In the genomic region with DNA sequence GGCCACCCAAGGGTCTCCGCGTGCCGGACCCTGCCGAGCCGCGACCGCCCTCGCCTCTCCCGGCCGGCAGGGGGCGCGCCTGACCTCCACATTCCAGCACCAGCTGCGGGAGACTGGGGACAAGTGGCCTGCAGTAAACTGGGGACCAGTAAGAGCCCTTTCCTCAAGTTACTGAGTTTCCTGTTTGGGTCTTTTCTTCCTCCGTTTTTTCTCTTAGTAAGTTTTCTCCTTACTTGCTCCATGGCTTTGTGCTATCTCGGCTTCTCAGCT, we compare ENCODE assay signal across 8 mouse cellular contexts. TPM values are rescaled to one million over a fixed set of nuclear protein-coding genes. Genes with fewer than 3 reads are reported as not detected.
DNase-seq lines count a peak whose midpoint lies in the region; ATAC-seq and TF ChIP-seq lines count a peak whose summit lies in the region.

No protein-coding gene starts in this region.

- peak; percentile 82 for ATAC-seq in hindbrain, embryonic 16.5 days
- peak; percentile 55 for ATAC-seq in megakaryocyte, adult 5-6 weeks (ENCODE audit: poor library complexity, severe bottlenecking)

- peak; percentile 66 for DNase-seq in T-cell, adult 2 months (ENCODE audit: low spot score)
- DNase-seq in cerebellum, postnatal 25 days: peak; percentile 90 to 92
- peak; percentile 82 for DNase-seq in gastrocnemius, adult 18-20 months (ENCODE audit: low spot score)
- DNase-seq in left cerebral cortex, adult 2 months (ENCODE audit: extremely low spot score in 1 of 2, low spot score in 2 of 2): peak; percentile 87 to 90
- DNase-seq in right cerebral cortex, postnatal 10 days (ENCODE audit: low spot score in 2 of 2): peak; percentile 88 to 91
- peak; percentile 87 for DNase-seq in urinary bladder, postnatal 25 days (ENCODE audit: low spot score)

- peak overlapping the region; percentile 96 for H3K27ac ChIP-seq in hindbrain, embryonic 16.5 days (ENCODE audit: low read depth, low read length)
- H3K27ac ChIP-seq in left cerebral cortex, adult 2 months: peak overlapping the region; percentile 99

- peak overlapping the region; percentile 71 for H3K4me2 ChIP-seq in hindbrain, embryonic 16.5 days (ENCODE audit: low read length)

- no peaks in the 10 kb centered on the region for H3K9me3 ChIP-seq in hindbrain, embryonic 16.5 days (ENCODE audit: control insufficient read depth, low read length)

- under 1% methylated on average over 15 of the region's 15 CpGs for WGBS in hindbrain, embryonic 16.5 days

- no peaks in the 10 kb centered on the region for H3K27me3 ChIP-seq in hindbrain, embryonic 16.5 days (replicated peaks; ENCODE audit: control insufficient read depth, insufficient read depth, low read length)

- intact Hi-C loops in left cerebral cortex, adult 2 months (cut with DNase I): loop anchor here (1.0 to 5.0 kb wide), 7 partner anchors 75 to 955 kb away; no protein-coding TSS in a partner anchor

- H3K36me3 ChIP-seq in hindbrain, embryonic 16.5 days (ENCODE audit: control insufficient read depth, insufficient read depth, low read length): no peaks in the 10 kb centered on the region

- H3K4me3 ChIP-seq in hindbrain, embryonic 16.5 days (ENCODE audit: low read length): peak overlapping the region; percentile 80
- peak overlapping the region; percentile 96 for H3K4me3 ChIP-seq in left cerebral cortex, adult 2 months

- H3K4me1 ChIP-seq in hindbrain, embryonic 16.5 days (ENCODE audit: control insufficient read depth, insufficient read depth, low read depth, low read length): peaks cover 14% of the 10 kb centered on the region

- H3K9ac ChIP-seq in hindbrain, embryonic 16.5 days (ENCODE audit: low read depth, low read length): peak overlapping the region; percentile 94

- peak; percentile 97 for TF ChIP-seq CTCF in left cerebral cortex, adult 2 months (IDR thresholded peaks at IDR 0.05)

RNA-seq across cellular contexts. Expression of a gene that starts 0.6 kb away (rescaled TPM):
- total RNA-seq in gastrocnemius, adult 18-20 months (2021): 10 to 100 TPM in 1 of 2 experiments, 1 to 10 TPM in 1; 8.7 to 10.9 TPM
- 17.9 TPM in 2 replicates for polyA plus RNA-seq in hindbrain, embryonic 16.5 days (2015; fragmentation: Nextera tagmentation; extraction: Ambion mirVana)
- 10 to 100 TPM; 13.1 to 14.4 TPM for total RNA-seq in left cerebral cortex, adult 2 months (2021)
- total RNA-seq in megakaryocyte, adult 5-6 weeks (2015): 9.9 and 12.2 TPM in 2 replicates
- total RNA-seq in megakaryocyte, adult 5-6 weeks (2017): 10.5 and 15.0 TPM in 2 replicates

Comparison
In these comparisons a context has a peak if more than half of its experiments do, and no peak if none do; other contexts are left out.
1. Peak in every context shown above with its lines: DNase-seq, ATAC-seq, H3K4me3 ChIP-seq and H3K27ac ChIP-seq.